Mouse (Mus musculus) ES-Bruce4 (cell line): ENCODE results near the gene Tbc1d30.
A peak's percentile ranks its signal among the peaks of the same experiment; 100 is the strongest.

ENCODE experiments used
- CTCF ChIP-seq: IDR thresholded peaks from one replicate; pipeline ENCODE4 v1.8.1; 2011; ENCODE audit warnings: low read depth, low read length
- EP300 ChIP-seq: IDR thresholded peaks from 2 replicates; pipeline ENCODE4 v1.6.1; 2011; ENCODE audit warnings: low read depth, low read length; ENCODE audit not compliant: insufficient read depth
- POLR2A ChIP-seq: IDR thresholded peaks from one replicate; pipeline ENCODE4 v1.8.1; 2011; ENCODE audit warnings: low read length; ENCODE audit not compliant: insufficient read depth

GRCm38 (mm10) chr10:121364801-121365564, 13.9 kb upstream of the Tbc1d30 start, which contains the start of gene Gns:
- TF ChIP-seq CTCF (no peak), EP300 (no peak), POLR2A (peak; percentile 79)
